Mouse (Mus musculus) splenic B cell, adult 2 months (primary cell): ENCODE measurements around the gene Ccr4.

Source experiments
- DNase-seq: peaks from one replicate; pipeline ENCODE4 v3.0.0-alpha.2; 2011; ENCODE audit warnings: low read depth, low spot score
- H3K27me3 ChIP-seq: 2 replicates; pipeline ENCODE4 v1.6.1; 2012; ENCODE audit warnings: mild to moderate bottlenecking, low read length, moderate library complexity, mixed read lengths; ENCODE audit not compliant: control insufficient read depth, poor library complexity, insufficient read depth, severe bottlenecking
- H3K36me3 ChIP-seq: 2 replicates; pipeline ENCODE4 v1.6.1; 2012; ENCODE audit warnings: mild to moderate bottlenecking, low read length, moderate library complexity, mixed read lengths; ENCODE audit not compliant: control insufficient read depth, poor library complexity, insufficient read depth, severe bottlenecking

Ccr4 gene

DNA sequence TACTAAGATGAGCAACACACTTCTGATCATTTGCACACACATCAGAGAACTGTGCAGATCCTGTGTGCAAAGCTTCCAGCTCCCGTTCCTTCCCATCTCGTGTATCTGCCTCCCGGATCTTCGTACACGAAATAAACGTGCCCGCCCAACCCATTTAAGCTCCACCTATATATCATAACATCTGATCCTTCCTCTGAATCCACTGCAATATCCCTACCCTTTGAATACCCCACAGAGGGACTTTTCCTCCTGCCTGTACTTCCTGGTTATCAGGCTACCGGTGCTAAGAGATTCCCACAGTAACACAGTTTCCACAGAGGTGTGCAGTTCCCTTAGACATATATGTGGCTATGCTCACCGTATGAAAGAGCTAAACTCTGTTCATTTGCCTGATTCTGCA lies at the start of gene Ccr4:
Gene Ccr4 (minus strand): TSS at position 101 of the 400 bp plus-strand sequence.
- no peaks in the 10 kb centered on the region for H3K27me3 ChIP-seq
- DNase-seq, result no peak

GRCm38 (mm10) chr9:114553828-114554227 lies 49.1 kb upstream of the Ccr4 start:
- DNase-seq, result no peak
- Histone ChIP-seq H3K27me3 (no peaks in the 10 kb centered on the region), H3K36me3 (no peaks in the 10 kb centered on the region)

More for the DNA sequence above, at the start of gene Ccr4:
- H3K36me3 ChIP-seq, result no peaks in the 10 kb centered on the region

GRCm38 (mm10) chr9:114550033-114550432 lies 45.3 kb upstream of the Ccr4 start:
- no peak for DNase-seq
- no peaks in the 10 kb centered on the region for H3K27me3 ChIP-seq
- no peaks in the 10 kb centered on the region for H3K36me3 ChIP-seq

- DNase-seq, result no peak
- Histone ChIP-seq H3K27me3 (no peaks in the 10 kb centered on the region), H3K36me3 (no peaks in the 10 kb centered on the region)
Measured at GRCm38 (mm10) chr9:114549117-114549516, 44.4 kb upstream of the Ccr4 start.

DNA sequence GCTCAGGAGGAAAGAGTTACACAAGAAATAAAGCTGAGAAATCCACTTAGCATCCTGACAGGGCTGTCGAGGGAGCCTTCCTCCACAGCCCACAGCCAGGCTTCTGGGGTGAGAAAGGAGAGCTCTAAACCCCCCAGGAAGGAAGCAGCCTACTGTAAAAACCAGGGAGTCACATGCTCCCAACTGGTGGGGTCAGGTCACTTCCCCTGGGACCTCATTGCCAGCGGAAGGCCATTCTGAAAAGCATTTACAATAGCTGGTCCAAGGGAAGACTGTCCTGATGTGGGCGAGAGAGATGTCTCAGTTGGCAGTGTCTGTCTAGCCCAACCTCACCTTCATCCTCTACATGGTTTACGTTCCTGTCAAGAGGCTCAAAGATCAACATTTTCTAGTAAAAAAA lies 43.8 kb upstream of the Ccr4 start:
- DNase-seq, result no peak
- no peaks in the 10 kb centered on the region for H3K36me3 ChIP-seq
- H3K27me3 ChIP-seq, result no peaks in the 10 kb centered on the region

- no peak for DNase-seq
- Histone ChIP-seq H3K36me3 (no peaks in the 10 kb centered on the region), H3K27me3 (no peaks in the 10 kb centered on the region)
Measured at GRCm38 (mm10) chr9:114547643-114548077, 42.9 kb upstream of the Ccr4 start.

- DNase-seq, result no peak
Measured at GRCm38 (mm10) chr9:114546765-114547164, 42.0 kb upstream of the Ccr4 start.

GRCm38 (mm10) chr9:114544754-114545393 lies 40.2 kb upstream of the Ccr4 start:
- Histone ChIP-seq H3K27me3 (no peaks in the 10 kb centered on the region), H3K36me3 (no peaks in the 10 kb centered on the region)
- DNase-seq, result no peak

More at GRCm38 (mm10) chr9:114546765-114547164, 42.0 kb upstream of the Ccr4 start:
- Histone ChIP-seq H3K27me3 (no peaks in the 10 kb centered on the region), H3K36me3 (no peaks in the 10 kb centered on the region)

DNA sequence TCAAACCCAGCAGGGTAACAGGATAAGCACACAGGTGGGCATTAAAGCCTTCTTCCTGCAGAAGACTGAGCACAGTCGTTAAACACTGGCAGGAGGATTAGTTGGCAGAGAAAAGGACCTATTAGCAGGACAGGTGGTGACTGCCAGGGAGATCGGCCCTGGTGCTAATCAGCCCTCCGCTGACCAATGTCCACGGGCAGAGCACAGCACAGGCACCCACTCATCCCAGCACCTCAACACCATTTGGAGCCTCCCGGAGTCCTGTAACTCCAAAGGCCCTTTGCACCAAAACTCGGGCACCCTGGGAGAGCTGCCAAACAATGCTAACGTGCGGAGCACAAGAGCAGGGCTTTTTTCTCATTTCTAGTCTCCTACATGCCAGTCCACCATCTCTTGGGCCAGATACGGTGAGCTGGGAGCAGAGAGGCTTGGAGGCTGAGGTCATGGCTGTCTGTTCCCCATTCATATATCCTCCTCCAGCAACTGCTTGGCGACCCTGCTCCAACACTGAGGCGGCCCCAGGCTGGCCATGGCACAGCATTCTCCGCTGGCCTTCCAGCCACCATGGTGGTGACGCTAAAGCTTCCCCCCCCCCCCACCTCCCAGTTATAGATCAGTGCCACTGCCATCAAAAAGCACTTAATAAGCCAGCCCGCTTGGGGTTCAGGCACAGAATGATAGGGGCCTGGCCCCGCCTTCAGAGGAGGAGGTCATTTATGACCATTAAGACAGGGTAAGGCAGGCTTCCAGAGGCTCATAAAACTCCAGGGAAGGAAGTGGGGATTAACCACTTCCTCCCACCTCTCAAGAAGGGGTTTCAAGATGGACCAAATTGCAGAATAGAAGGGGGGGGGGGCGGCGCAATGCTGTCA lies 39.4 kb upstream of the Ccr4 start:
- H3K27me3 ChIP-seq, result no peaks in the 10 kb centered on the region
- H3K36me3 ChIP-seq, result no peaks in the 10 kb centered on the region
- DNase-seq, result no peak

- Histone ChIP-seq H3K36me3 (no peaks in the 10 kb centered on the region), H3K27me3 (no peaks in the 10 kb centered on the region)
- no peak for DNase-seq
Measured at GRCm38 (mm10) chr9:114541279-114541741, 36.6 kb upstream of the Ccr4 start.

GRCm38 (mm10) chr9:114538996-114539563 lies 34.4 kb upstream of the Ccr4 start:
- no peaks in the 10 kb centered on the region for H3K27me3 ChIP-seq
- DNase-seq, result no peak
- H3K36me3 ChIP-seq, result no peaks in the 10 kb centered on the region

GRCm38 (mm10) chr9:114536628-114537027 lies 31.9 kb upstream of the Ccr4 start:
- Histone ChIP-seq H3K36me3 (no peaks in the 10 kb centered on the region), H3K27me3 (no peaks in the 10 kb centered on the region)
- no peak for DNase-seq

GRCm38 (mm10) chr9:114534747-114535517 lies 30.2 kb upstream of the Ccr4 start:
- no peak for DNase-seq
- H3K36me3 ChIP-seq, result no peaks in the 10 kb centered on the region
- no peaks in the 10 kb centered on the region for H3K27me3 ChIP-seq

- Histone ChIP-seq H3K36me3 (no peaks in the 10 kb centered on the region), H3K27me3 (no peaks in the 10 kb centered on the region)
- DNase-seq, result no peak
Measured at GRCm38 (mm10) chr9:114533848-114534247, 29.1 kb upstream of the Ccr4 start.
